Mouse (Mus musculus): Measurements from ENCODE around the gene Magea4.

DNA sequence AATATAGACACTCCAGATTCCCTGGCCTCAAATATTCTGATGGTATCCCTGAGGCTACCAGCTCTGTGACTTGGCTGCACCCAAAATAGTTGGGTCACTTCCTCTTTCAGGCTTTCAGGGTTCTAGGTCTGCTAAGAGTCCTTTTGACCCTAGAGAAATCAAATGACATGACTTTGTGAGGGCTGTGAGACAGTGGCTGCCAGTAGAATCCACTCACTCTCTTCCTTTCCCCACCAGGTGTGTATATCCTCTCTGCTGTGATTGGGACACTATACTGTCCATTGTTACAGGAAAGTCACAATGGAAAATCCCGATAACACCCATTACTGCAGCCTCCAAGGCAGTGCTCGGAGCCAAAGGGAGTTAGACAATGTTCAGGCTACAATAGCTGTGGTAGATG is at the start of gene Magea4:
- TF ChIP-seq ZC3H11A (IDR thresholded peaks at IDR 0.05; ENCODE audit: borderline replicate concordance, low read depth, low read length) (no peak), HCFC1 (IDR thresholded peaks at IDR 0.05; ENCODE audit: borderline replicate concordance, insufficient read depth, low read length) (no peak)

All from ES-E14 (cell line).